Mouse (Mus musculus): ENCODE results near the gene Hist1h3d. TPM values are rescaled to one million over a fixed set of nuclear protein-coding genes. Genes with fewer than 3 reads are reported as not detected.

The Hist1h3d gene
- polyA plus RNA-seq (2014; fragmentation: Nextera tagmentation; extraction: Ambion mirVana): 12.6 and 13.2 TPM in 2 replicates

- H3K4me2 ChIP-seq (ENCODE audit: low read depth, severe bottlenecking): peak within 1 kb of the TSS; percentile 69
- H3K9ac ChIP-seq (ENCODE audit: low read length): peak within 1 kb of the TSS; percentile 85
- H3K4me3 ChIP-seq (ENCODE audit: low read depth, low read length): peak within 1 kb of the TSS; percentile 45
- no peaks in the 10 kb centered on the region for H3K9me3 ChIP-seq (ENCODE audit: control insufficient read depth, low read length)
- H3K4me1 ChIP-seq (ENCODE audit: control insufficient read depth, insufficient read depth, low read length): peaks cover 5% of the 10 kb centered on the region; the same call in 1 of the 2 replicates
- H3K27ac ChIP-seq (replicated peaks; ENCODE audit: low read depth, low read length): peak within 1 kb of the TSS; percentile 94
- peak; percentile 68 for ATAC-seq (ENCODE audit: insufficient number of reproducible peaks, low FRiP score, low TSS enrichment, low read depth)
- no peaks in the 10 kb centered on the region for H3K36me3 ChIP-seq (ENCODE audit: control insufficient read depth, insufficient read depth, low read length)
- WGBS: under 1% methylated on average over 18 of the region's 18 CpGs
- DNase-seq (ENCODE audit: low spot score): peak; percentile 75
- H3K27me3 ChIP-seq (ENCODE audit: control insufficient read depth, insufficient read depth, low read length): no peaks in the 10 kb centered on the region
These were observed at the start of gene Hist1h3d for GRCm38 (mm10) chr13:23575271-23575851. Gene Hist1h3d, plus strand, starts transcription at chr13:23575763.

GRCm38 (mm10) chr13:23525901-23526300 lies 49.7 kb upstream of the Hist1h3d start:
- under 1% methylated on average over 10 of the region's 10 CpGs for WGBS
- Histone ChIP-seq H3K4me2 (ENCODE audit: low read depth, severe bottlenecking) (peak overlapping the region; percentile 24), H3K36me3 (ENCODE audit: control insufficient read depth, insufficient read depth, low read length) (no peaks in the 10 kb centered on the region), H3K9ac (ENCODE audit: low read length) (peak overlapping the region; percentile 19; the same call in 1 of the 2 replicates), H3K9me3 (ENCODE audit: control insufficient read depth, low read length) (no peaks in the 10 kb centered on the region), H3K27ac (replicated peaks; ENCODE audit: low read depth, low read length) (no peak overlapping the region), H3K4me1 (ENCODE audit: control insufficient read depth, insufficient read depth, low read length) (peaks cover 4% of the 10 kb centered on the region), H3K4me3 (ENCODE audit: low read depth, low read length) (peak overlapping the region; percentile 33), H3K27me3 (ENCODE audit: control insufficient read depth, insufficient read depth, low read length) (no peaks in the 10 kb centered on the region)
- no peak for ATAC-seq (ENCODE audit: insufficient number of reproducible peaks, low FRiP score, low TSS enrichment, low read depth)
- peak; percentile 77 for DNase-seq (ENCODE audit: low spot score)

- Histone ChIP-seq H3K27ac (replicated peaks; ENCODE audit: low read depth, low read length) (no peak overlapping the region), H3K4me1 (ENCODE audit: control insufficient read depth, insufficient read depth, low read length) (peaks cover 4% of the 10 kb centered on the region), H3K9ac (ENCODE audit: low read length) (peak overlapping the region; percentile 41; the same call in 1 of the 2 replicates), H3K4me2 (ENCODE audit: low read depth, severe bottlenecking) (peak overlapping the region; percentile 42), H3K9me3 (ENCODE audit: control insufficient read depth, low read length) (no peaks in the 10 kb centered on the region), H3K36me3 (ENCODE audit: control insufficient read depth, insufficient read depth, low read length) (no peaks in the 10 kb centered on the region), H3K27me3 (ENCODE audit: control insufficient read depth, insufficient read depth, low read length) (no peaks in the 10 kb centered on the region), H3K4me3 (ENCODE audit: low read depth, low read length) (peak overlapping the region; percentile 33)
- DNase-seq (ENCODE audit: low spot score) (peak; percentile 97), ATAC-seq (ENCODE audit: insufficient number of reproducible peaks, low FRiP score, low TSS enrichment, low read depth) (no peak)
- WGBS: under 1% methylated on average over 17 of the region's 17 CpGs
These were observed 49.3 kb upstream of the Hist1h3d start for GRCm38 (mm10) chr13:23526312-23526711.

- no peaks in the 10 kb centered on the region for H3K9me3 ChIP-seq (ENCODE audit: control insufficient read depth, low read length)
- H3K27me3 ChIP-seq (ENCODE audit: control insufficient read depth, insufficient read depth, low read length): no peaks in the 10 kb centered on the region
- H3K4me3 ChIP-seq (ENCODE audit: low read depth, low read length): no peak overlapping the region
- peak overlapping the region; percentile 31 for H3K4me2 ChIP-seq (ENCODE audit: low read depth, severe bottlenecking)
- DNase-seq (ENCODE audit: low spot score): peak; percentile 37
- H3K4me1 ChIP-seq (ENCODE audit: control insufficient read depth, insufficient read depth, low read length): peaks cover 7% of the 10 kb centered on the region
- no peak overlapping the region for H3K27ac ChIP-seq (replicated peaks; ENCODE audit: low read depth, low read length)
- no peak for ATAC-seq (ENCODE audit: insufficient number of reproducible peaks, low FRiP score, low TSS enrichment, low read depth)
- 77% methylated on average over 5 of the region's 5 CpGs for WGBS
- no peaks in the 10 kb centered on the region for H3K36me3 ChIP-seq (ENCODE audit: control insufficient read depth, insufficient read depth, low read length)
- no peak overlapping the region for H3K9ac ChIP-seq (ENCODE audit: low read length)
These were observed 46.6 kb upstream of the Hist1h3d start for GRCm38 (mm10) chr13:23529005-23529404.

GRCm38 (mm10) chr13:23529480-23530165 lies 45.9 kb upstream of the Hist1h3d start:
- no peak for DNase-seq (ENCODE audit: low spot score)
- Histone ChIP-seq H3K27me3 (ENCODE audit: control insufficient read depth, insufficient read depth, low read length) (no peaks in the 10 kb centered on the region), H3K4me2 (ENCODE audit: low read depth, severe bottlenecking) (peak overlapping the region; percentile 75), H3K4me1 (ENCODE audit: control insufficient read depth, insufficient read depth, low read length) (peaks cover 7% of the 10 kb centered on the region), H3K36me3 (ENCODE audit: control insufficient read depth, insufficient read depth, low read length) (no peaks in the 10 kb centered on the region), H3K9ac (ENCODE audit: low read length) (peak overlapping the region; percentile 88), H3K4me3 (ENCODE audit: low read depth, low read length) (peak overlapping the region; percentile 53), H3K27ac (replicated peaks; ENCODE audit: low read depth, low read length) (peak overlapping the region; percentile 94; the same call in 1 of the 2 replicates), H3K9me3 (ENCODE audit: control insufficient read depth, low read length) (no peaks in the 10 kb centered on the region)
- no peak for ATAC-seq (ENCODE audit: insufficient number of reproducible peaks, low FRiP score, low TSS enrichment, low read depth)
- 31% methylated on average over 2 of the region's 2 CpGs for WGBS

GRCm38 (mm10) chr13:23530181-23530900 lies 45.2 kb upstream of the Hist1h3d start:
- Histone ChIP-seq H3K27ac (replicated peaks; ENCODE audit: low read depth, low read length) (peak overlapping the region; percentile 94), H3K27me3 (ENCODE audit: control insufficient read depth, insufficient read depth, low read length) (no peaks in the 10 kb centered on the region), H3K4me3 (ENCODE audit: low read depth, low read length) (peak overlapping the region; percentile 53), H3K9ac (ENCODE audit: low read length) (peak overlapping the region; percentile 88), H3K9me3 (ENCODE audit: control insufficient read depth, low read length) (no peaks in the 10 kb centered on the region), H3K4me1 (ENCODE audit: control insufficient read depth, insufficient read depth, low read length) (peaks cover 7% of the 10 kb centered on the region), H3K4me2 (ENCODE audit: low read depth, severe bottlenecking) (peak overlapping the region; percentile 75), H3K36me3 (ENCODE audit: control insufficient read depth, insufficient read depth, low read length) (no peaks in the 10 kb centered on the region)
- WGBS: under 1% methylated on average over 20 of the region's 20 CpGs
- ATAC-seq (ENCODE audit: insufficient number of reproducible peaks, low FRiP score, low TSS enrichment, low read depth) (no peak), DNase-seq (ENCODE audit: low spot score) (peak; percentile 77)

GRCm38 (mm10) chr13:23530901-23531875 lies 44.4 kb upstream of the Hist1h3d start, which contains the start of gene Hist1h4h:
Gene Hist1h4h, plus strand, starts transcription at chr13:23531050.
- no peaks in the 10 kb centered on the region for H3K36me3 ChIP-seq (ENCODE audit: control insufficient read depth, insufficient read depth, low read length)
- H3K27ac ChIP-seq (replicated peaks; ENCODE audit: low read depth, low read length): peak within 1 kb of the TSS; percentile 94
- under 1% methylated on average over 54 of the region's 70 CpGs for WGBS
- ATAC-seq (ENCODE audit: insufficient number of reproducible peaks, low FRiP score, low TSS enrichment, low read depth): peak; percentile 75
- DNase-seq (ENCODE audit: low spot score): peak; percentile 99
- H3K4me2 ChIP-seq (ENCODE audit: low read depth, severe bottlenecking): peak within 1 kb of the TSS; percentile 75
- no peaks in the 10 kb centered on the region for H3K27me3 ChIP-seq (ENCODE audit: control insufficient read depth, insufficient read depth, low read length)
- H3K4me3 ChIP-seq (ENCODE audit: low read depth, low read length): peak within 1 kb of the TSS; percentile 53
- H3K9me3 ChIP-seq (ENCODE audit: control insufficient read depth, low read length): no peaks in the 10 kb centered on the region
- peaks cover 7% of the 10 kb centered on the region for H3K4me1 ChIP-seq (ENCODE audit: control insufficient read depth, insufficient read depth, low read length)
- peak within 1 kb of the TSS; percentile 88 for H3K9ac ChIP-seq (ENCODE audit: low read length)

Measured in limb, embryonic 11.5 days (tissue).